Mouse (Mus musculus) layer of hippocampus, postnatal 36 days (tissue): ENCODE data around the gene Cry2. TPM values are rescaled to one million over a fixed set of nuclear protein-coding genes. Genes with fewer than 3 reads are reported as not detected.
"Not testable (repeated sequence)": the region's sequence is repeated elsewhere in the genome, so short reads cannot be mapped to it uniquely, and the experiment has no call there.

Source experiments
- DNase-seq, 2 experiments: peaks; one replicate each; pipeline ENCODE4 v3.0.0; 2022
- total RNA-seq, 2 experiments: library from RNA; stranded (reverse); gene quantifications; 2 replicates each; pipeline ENCODE4 v1.2.3; 2021

The Cry2 gene
- 100 to 1,000 TPM in 1 of 2 experiments, 10 to 100 TPM in 1; 93.7 to 101 TPM for total RNA-seq

DNA sequence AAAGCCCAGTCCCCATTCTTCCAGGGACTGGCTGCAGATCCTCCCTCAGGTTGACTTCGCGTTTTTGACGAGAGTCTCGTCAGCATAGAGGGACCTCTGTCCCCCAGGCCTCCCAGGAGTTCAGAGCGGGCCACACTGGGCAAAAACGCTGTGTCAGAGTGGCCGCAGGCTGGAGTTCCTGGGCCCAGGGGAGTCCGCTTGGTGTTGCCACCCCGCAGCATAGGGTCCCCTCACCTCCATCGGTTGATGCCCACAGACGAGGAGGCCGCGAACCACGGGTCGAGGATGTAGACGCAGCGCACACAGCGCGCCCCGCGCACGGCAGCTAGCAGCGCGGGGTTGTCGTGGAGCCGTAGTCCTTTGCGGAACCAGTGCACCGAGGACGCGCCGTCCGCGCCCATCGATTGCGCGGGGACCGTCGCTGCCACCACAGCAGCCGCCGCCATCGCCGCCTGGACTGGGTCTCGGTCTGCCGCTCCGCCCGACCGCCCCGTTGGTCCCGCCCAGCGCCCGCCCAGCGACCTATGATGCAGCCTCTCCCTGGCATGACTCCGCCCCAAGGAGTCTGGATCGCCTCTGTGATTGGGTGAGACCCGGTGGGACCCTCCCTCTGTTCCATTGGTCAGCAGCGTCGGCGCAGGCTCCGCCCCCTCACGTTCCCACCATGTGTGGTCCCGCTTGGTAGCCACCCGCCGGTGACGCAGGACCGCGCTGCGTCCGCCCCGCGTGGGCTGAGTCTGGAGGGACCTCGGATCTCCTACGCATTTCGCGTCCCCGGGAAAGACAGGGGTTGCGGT lies at the start of gene Cry2:
Gene Cry2 (minus strand): TSS at position 466 of the 797 bp plus-strand sequence.
- peak; percentile 99 for DNase-seq

DNA sequence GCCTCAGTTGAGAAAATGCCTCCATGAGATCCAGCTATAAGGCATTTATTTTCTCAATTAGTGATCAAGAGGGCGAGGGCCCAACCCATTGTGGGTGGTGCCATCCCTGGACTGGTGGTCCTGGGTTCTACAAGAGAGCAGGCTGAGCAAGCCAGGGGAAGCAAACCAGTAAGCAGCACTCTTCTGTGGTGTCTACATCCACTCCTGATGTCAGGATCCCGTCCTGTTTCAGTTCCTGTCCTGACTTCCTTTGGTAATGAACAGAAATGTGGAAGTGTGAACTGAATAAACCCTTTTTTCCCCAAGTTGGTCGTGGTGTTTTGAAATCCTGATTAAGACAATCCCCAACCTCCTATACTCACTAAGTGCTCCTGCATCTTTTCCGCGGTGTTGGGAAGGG lies 49.7 kb upstream of the Cry2 start:
- no peak for DNase-seq

DNA sequence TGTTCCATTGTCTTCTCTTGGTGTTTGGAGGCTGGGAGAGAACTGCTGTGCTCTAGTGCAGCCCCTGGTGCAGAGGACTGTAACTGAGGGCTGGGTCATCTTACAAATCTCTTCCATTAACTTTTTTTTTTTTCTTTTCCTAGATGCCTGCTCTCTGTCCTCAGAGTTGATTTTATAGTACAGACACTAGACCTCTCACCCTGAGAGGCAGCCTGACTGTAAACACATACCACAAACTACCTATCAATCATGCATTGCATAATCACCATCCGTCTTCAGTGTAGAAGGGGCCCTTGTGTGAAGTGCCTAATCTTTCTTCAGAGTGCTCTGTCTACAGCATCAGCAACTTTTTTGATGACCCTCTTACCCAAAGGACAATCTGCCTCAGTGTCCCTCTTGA lies 48.7 kb upstream of the Cry2 start:
- DNase-seq, result no peak

DNA sequence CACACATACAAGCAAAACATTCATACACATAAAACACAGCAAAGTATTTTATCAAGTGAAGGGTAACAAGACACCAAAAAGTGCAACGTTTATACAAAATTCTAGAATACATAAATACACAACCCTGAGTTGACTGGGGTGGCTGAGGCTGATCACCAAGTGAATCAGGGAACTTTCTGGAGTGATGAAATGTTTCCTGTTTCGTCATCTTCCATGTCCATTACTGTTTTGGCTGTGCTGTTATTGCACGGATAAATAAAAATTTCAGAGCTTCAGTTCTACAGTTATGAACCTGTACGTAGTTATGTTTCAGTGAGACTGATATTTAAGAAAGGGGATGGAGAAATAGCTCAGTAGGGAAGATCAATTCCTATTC lies 44.5 kb upstream of the Cry2 start:
- no peak for DNase-seq

DNA sequence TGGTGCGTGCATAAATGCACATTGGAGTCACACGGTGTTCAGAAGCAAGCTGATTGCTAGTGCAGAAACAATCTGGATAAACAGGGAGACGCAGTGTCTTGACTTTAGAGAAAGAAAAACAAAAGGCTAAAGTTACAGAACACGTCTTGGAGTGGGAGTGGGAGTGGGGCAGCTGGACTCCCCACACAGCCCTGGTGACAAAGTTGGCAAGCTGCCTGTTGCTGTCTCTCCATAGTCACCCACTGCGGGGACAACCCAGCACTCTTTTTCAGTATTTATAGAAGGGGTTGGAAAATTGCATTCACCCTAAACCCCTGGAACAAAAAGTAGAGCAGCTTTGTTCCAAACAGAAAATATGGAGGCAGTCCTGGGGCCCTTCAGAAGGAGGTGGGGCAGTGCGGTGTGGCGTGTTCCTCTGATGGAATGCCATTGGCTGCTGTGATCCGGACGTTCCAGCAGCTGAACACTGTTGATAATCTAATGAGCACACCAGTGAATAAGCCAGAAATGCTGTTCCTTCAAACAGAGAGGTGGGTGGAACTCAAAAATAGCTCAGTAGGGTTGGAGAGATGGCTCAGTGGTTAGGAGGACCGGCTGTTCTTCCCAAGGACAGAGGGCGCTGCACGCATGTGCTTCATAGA lies 43.9 kb upstream of the Cry2 start:
- no peak for DNase-seq

- not testable (repeated sequence) for DNase-seq
Observed at GRCm38 (mm10) chr2:92476580-92476979, 42.7 kb upstream of the Cry2 start.

GRCm38 (mm10) chr2:92475711-92476110 lies 41.9 kb upstream of the Cry2 start:
- no peak for DNase-seq

- no peak for DNase-seq
Observed at GRCm38 (mm10) chr2:92474920-92475319, 41.1 kb upstream of the Cry2 start.

DNA sequence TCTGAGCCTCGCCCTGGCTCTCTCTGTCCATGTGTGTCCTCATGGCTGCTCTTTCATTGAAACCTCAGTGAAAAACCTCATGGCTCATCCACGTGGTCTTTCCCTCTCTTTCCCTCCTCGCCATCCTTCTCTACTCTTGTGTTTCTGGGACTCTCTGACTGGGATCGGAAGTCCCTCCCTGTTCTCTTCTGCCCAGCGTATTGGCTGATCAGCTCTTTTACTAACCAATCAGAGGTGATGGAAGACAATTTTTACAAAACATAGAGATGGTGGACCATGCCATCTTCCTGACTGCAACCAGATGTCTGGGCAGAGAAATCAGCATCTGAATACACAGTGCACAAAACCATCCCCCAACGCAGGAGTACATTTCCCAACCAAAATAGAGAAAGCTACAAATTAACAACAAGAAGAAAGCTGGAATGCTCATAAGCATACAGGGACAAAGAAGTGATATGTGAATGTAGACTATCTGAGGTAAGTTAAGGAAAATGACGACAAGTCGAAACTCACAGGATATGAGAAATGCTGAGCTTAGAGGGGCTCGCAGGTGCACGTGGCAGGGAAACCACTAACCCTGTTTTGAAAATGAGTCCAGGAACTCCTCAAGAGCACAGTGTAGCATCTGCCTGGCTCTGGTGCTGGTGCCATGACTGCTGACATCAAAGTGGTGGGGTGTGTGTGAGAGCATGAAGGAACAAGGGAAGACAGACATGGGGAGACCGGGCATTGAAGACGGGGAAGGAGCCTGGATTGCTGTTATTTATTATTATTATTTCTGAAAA lies 38.2 kb upstream of the Cry2 start:
- DNase-seq, result no peak

- DNase-seq, result no peak
Observed at GRCm38 (mm10) chr2:92464690-92465089, 30.8 kb upstream of the Cry2 start.

- DNase-seq, result no peak
Observed at GRCm38 (mm10) chr2:92461215-92461614, 27.4 kb upstream of the Cry2 start.

DNA sequence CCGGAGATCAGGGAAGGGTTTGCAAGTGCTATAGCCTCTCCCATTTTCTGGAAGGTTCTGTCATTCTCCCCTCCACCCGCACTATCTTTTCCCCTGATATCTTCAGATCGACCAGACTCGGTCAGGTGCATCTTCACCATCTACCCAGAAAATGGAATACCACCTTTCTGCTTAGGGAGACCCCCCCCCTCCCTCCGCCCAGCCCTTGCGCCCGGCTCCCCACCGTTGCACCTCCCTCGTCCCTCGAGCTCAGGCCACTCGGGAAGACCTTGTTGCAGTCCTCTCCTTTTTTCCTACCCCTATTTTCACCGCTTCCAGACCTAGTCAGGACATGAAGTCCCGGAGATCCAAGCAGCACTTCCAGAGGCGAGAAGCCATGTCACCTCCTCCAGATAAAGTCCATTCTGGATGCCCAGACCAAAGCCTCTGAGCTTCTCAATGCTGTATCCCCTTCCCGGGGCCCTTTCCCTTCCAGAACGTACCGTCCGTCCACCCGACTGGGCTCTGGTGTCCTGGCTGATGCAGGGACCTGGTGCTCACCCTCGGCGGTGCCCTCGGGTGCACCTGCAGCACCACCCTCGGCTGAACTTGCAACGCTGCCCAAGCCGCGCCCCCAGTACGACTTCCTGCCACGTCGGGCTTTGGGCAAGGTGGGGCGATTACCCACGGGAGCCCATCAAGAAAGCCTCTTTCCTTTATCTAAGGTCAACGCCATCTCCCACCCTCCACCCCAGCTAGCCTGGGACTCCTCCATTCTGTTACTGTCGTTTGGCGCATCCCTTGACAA lies 26.3 kb upstream of the Cry2 start, which contains the start of gene Slc35c1:
Gene Slc35c1 (minus strand): TSS at position 618 of the 787 bp plus-strand sequence.
- DNase-seq, result no peak

DNA sequence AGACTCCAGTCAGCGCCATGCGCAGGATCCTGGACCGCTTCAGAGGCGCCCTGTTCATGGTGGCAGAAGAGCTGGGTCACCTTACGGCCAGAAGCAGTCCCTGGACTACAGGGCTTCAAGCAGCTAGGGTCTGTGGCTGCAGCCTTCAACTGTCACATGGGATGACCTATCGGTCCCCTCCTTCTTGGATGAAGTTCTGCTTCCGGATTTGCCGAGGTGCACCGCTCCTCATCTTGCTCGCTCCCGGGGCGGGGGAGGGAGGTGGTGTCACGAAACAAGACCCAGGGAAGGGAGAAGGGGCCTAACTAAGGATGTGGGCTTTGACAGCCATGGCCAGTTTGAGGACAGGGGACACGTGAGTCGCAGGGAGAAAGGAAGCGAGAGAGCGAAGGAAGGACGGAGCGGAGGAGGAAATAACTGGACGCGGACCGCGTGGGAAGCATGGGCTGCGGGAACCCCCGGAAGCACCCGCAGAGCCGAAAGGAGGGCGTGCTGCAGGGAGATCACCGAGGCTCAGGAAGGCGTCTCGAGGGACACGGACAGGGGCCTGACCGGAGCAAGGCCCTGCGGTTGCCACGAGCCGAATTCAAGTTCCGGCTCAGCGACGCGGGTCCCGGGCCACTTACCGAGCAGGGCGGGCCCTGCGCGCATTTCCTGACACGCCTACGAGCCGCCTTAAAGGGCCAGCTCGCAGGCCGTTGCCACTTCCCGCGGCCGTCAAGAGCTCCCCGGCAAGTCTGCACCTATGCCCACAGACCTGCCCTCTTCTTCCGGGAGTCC lies 25.5 kb upstream of the Cry2 start:
- DNase-seq, result peak; percentile 82

GRCm38 (mm10) chr2:92458481-92458880 lies 24.6 kb upstream of the Cry2 start:
- DNase-seq, result no peak

DNA sequence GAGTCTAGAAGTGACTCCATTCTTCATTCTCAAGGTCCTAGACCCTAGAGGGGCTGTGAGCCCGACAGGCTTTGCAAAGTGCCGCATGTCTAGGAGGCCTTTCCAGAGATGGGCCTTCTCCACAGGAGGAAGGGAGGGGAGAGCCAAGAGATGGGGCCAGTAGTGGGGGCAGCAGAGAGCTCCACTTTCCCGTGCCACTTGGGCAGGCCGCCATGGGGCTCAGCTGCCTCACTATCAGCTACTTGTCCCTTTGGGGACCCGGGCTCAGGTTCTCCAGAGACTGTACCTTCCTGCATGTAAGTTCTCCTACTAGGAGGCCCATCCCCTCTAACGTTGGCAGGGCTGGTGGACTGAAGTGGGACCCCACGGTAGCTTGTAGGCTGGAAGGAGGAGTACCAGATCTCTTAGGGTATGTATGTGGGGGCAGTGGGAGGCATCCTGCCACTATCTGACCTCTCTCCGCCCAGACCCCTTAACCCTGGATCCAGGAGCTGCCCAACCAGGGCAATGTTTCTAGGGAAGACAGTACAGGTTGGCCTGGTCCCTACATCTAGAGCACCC lies 23.2 kb upstream of the Cry2 start:
- no peak for DNase-seq

DNA sequence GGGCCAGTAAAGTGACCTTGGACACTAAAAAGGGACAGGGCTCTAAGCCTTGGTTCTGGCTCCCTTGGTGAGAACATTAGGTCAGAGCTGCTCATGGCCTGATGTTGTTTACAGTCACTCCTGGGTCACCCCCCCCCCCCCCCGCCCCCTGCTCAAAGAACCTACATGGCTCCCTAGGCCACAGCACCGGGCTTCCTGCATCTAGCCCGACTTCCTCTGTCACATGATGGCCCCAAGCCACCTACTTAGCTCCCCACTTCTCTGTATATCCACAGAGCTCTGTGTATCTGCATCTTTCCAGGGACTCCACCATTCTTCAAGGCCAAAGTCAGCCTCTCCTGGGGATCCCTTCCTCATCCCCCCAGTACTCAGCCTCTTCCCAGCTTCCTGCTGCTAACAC lies 21.9 kb upstream of the Cry2 start:
- DNase-seq, result no peak

GRCm38 (mm10) chr2:92454166-92454565 lies 20.3 kb upstream of the Cry2 start:
- no peak for DNase-seq

DNA sequence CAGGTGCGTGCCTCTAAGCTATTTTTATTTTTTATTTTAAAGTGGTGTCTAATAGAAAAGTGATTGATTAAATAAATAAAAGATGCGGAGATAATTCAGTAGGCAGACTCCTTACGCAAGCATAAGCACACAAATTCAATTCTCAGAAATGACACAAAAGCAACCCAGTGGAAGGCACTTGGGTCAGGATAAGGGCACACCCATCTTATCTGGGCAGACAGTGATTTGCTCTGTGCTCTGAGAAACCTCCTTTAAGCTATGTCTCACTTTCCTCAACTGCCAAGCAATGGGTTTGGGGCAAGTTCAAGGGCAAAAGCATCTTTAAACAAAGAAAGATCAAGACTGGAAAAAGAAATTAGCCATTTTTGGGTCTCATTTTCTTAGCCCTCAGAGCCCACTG lies 17.3 kb upstream of the Cry2 start:
- no peak for DNase-seq

GRCm38 (mm10) chr2:92447121-92447740 lies 13.4 kb upstream of the Cry2 start:
- DNase-seq, result no peak

GRCm38 (mm10) chr2:92446656-92447055 lies 12.8 kb upstream of the Cry2 start:
- DNase-seq, result no peak

- DNase-seq, result no peak
Observed at GRCm38 (mm10) chr2:92445890-92446289, 12.0 kb upstream of the Cry2 start.
